Mouse (Mus musculus) adrenal gland, postnatal 25 days (tissue): ENCODE data around the gene Gbf1. TPM values are rescaled to one million over a fixed set of nuclear protein-coding genes. Genes with fewer than 3 reads are reported as not detected.

Experiments
- DNase-seq: peaks from one replicate; pipeline ENCODE4 v3.0.0; 2021; ENCODE audit warnings: mixed read lengths
- total RNA-seq: library from RNA; stranded (reverse); gene quantifications from 2 replicates; pipeline ENCODE4 v1.2.3, GENCODE M21; 2021

Gbf1 gene
- total RNA-seq, 1 experiment from 2014 or later: 76.8 TPM

DNA sequence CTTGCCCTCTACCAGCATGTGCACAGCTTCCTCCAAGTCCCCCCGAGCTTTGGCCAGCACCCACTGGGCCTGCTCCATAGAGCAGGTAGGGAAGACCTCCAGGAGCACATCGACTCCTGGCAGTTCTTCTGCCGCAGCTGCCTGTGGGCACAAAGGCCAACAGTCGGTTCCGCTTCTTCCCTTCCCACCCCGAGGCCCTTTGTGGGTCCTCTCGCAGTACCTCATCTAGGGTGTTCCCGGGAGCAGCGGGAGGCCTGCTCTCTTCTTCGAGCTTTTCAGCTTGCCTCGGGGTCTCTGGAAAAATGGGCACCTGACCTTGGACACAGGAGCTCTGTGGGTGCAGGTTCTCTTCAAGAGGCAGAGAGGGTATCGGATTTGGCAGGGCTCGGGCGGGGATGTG is 179.0 kb downstream of the Gbf1 start:
- no peak for DNase-seq

DNA sequence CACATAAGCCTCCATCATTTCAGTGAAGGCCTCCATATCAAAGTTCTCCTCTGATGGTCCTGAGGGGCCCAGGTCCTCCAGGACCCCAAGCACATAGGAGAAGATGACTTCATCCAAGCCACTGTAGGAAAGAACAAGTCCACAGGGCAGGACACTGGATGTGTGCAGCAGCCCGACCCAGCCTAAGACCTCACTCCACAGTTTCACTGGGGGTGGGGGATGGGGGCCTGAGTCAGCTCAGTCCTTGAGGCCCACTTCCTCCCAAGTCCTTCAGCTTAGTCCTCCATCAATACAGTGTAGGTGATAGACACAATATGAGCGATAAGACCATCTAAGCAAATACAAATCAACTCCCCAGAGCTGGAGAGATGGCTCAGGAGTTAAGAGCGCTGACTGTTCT is 179.6 kb downstream of the Gbf1 start:
- DNase-seq: no peak

DNA sequence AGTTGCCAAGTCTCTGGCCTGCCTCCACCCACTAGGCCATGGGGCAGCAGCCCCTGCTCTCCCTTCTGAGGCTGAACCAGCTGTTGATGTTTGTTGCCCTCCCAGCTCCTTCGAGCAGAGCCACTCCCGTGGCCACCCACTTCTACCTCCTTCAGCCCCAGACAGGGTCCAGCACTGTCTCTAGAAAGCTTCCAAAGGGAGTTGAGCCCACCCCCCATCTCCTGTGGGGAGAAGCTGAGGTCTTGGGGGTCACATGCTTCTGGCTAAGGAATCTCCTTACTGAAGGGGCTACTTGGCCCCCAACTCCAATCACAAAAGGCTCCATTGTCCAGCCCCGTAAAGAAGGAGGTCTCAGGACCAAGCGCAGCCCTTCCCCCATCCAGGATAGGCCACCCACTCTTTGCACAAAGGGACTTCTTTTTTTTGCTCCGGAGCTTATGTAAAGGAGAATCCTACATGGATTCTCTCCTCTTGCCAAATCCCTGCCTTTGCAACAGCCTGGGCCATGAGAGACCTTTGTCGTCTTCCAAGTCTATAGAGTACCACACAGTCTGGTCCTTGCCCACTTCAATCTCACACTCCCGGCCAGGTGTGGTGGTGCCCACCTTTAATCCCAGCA is 180.5 kb downstream of the Gbf1 start:
- no peak for DNase-seq

DNA sequence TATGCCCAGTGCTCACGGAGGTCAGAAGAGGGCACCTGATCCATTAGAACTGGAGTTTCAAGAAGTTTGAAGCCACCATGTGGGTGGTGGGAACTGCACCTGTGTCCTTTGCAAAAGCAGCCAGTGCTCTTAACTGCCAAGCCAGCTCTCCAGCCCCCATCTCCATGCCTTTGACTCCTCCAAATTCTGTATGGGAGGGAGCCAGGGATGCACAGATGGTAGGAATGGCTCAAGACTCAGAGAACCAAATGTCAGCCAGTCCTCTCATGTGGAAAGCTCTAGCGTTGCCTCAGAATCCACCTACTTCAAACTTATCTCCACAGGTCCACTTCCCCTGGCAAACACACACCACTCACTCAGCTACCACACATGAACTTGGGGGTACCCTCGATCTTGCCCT is 181.6 kb downstream of the Gbf1 start:
- DNase-seq: no peak

Other genes starting within 250 kb of the Gbf1 start
- 16.9 and 19.7 TPM in 2 replicates for gene Armh3, start 154.0 kb upstream of the Gbf1 start, total RNA-seq
- gene Hps6, start 149.0 kb upstream of the Gbf1 start, total RNA-seq: 19.9 and 26.3 TPM in 2 replicates
- 25.7 and 32.7 TPM in 2 replicates for gene Pprc1, start 107.6 kb upstream of the Gbf1 start, total RNA-seq
- 76.2 and 94.9 TPM in 2 replicates for gene Ldb1, start 107.3 kb upstream of the Gbf1 start, total RNA-seq
- gene Nolc1, start 76.6 kb upstream of the Gbf1 start, total RNA-seq: 43.4 and 54.5 TPM in 2 replicates
- 4.7 and 10.9 TPM in 2 replicates for gene Elovl3, start 20.6 kb upstream of the Gbf1 start, total RNA-seq
- not detected in 2 replicates for gene Pitx3, start 4.2 kb upstream of the Gbf1 start, total RNA-seq
- gene Nfkb2, start 151.8 kb downstream of the Gbf1 start, total RNA-seq: 42.4 and 44.3 TPM in 2 replicates
- gene Psd, start 174.6 kb downstream of the Gbf1 start, total RNA-seq: 8.6 and 12.7 TPM in 2 replicates
- gene Fbxl15, start 175.7 kb downstream of the Gbf1 start, total RNA-seq: 9.8 and 13.4 TPM in 2 replicates
- gene Cuedc2, start 186.2 kb downstream of the Gbf1 start, total RNA-seq: 64.1 and 81.8 TPM in 2 replicates
- gene Mfsd13a, start 188.6 kb downstream of the Gbf1 start, total RNA-seq: 6.3 and 8.8 TPM in 2 replicates
- 1.2 TPM in 1 of 2 replicates, not detected in the other for gene 2310034G01Rik, start 197.8 kb downstream of the Gbf1 start, total RNA-seq
- 107 and 113 TPM in 2 replicates for gene Actr1a, start 243.2 kb downstream of the Gbf1 start, total RNA-seq
- gene Sufu, start 244.4 kb downstream of the Gbf1 start, total RNA-seq: 20.3 and 27.1 TPM in 2 replicates